In genomic region chr11:31368252-31368964, GRCm38 (mm10) we compare ENCODE assay signal across 8 mouse cellular contexts. TPM values are rescaled to one million over a fixed set of nuclear protein-coding genes. Genes with fewer than 3 reads are reported as not detected.
A peak's percentile ranks its signal among the peaks of the same experiment; 100 is the strongest.
DNase-seq lines count a peak whose midpoint lies in the region; ATAC-seq and TF ChIP-seq lines count a peak whose summit lies in the region.

No protein-coding gene starts in this region.

- no peaks in the 10 kb centered on the region for H3K36me3 ChIP-seq in kidney, embryonic 15.5 days
- no peaks in the 10 kb centered on the region for H3K36me3 ChIP-seq in limb, embryonic 14.5 days (ENCODE audit: control insufficient read depth, insufficient read depth, low read length)
- H3K36me3 ChIP-seq in stomach, embryonic 15.5 days = no peaks in the 10 kb centered on the region

- DNase-seq in kidney, postnatal 4 days = no peak
- peak; percentile 43 for DNase-seq in MN1 (ENCODE audit: low spot score)
- DNase-seq in limb, embryonic 14.5 days (ENCODE audit: low spot score) = no peak
- no peak for DNase-seq in adrenal gland, adult 18-20 months (ENCODE audit: low spot score in 2 of 2)
- DNase-seq in spleen, postnatal 14 days (ENCODE audit: low spot score in 2 of 2) = no peak

- peak overlapping the region; percentile 48 for H3K9ac ChIP-seq in kidney, embryonic 15.5 days
- peak overlapping the region; percentile 47 for H3K9ac ChIP-seq in limb, embryonic 14.5 days (ENCODE audit: low read depth, low read length, severe bottlenecking)
- peak overlapping the region; percentile 71 for H3K9ac ChIP-seq in stomach, embryonic 15.5 days

- H3K4me3 ChIP-seq in kidney, embryonic 15.5 days (replicated peaks) = peak overlapping the region; percentile 54
- H3K4me3 ChIP-seq in embryonic fibroblast, embryonic 13.5 days (ENCODE audit: insufficient read depth, low read length) = peak overlapping the region; percentile 48
- H3K4me3 ChIP-seq in limb, embryonic 14.5 days (replicated peaks; ENCODE audit: low read length) = peak overlapping the region; percentile 57
- H3K4me3 ChIP-seq in stomach, embryonic 15.5 days (replicated peaks) = peak overlapping the region; percentile 57

- H3K4me2 ChIP-seq in kidney, embryonic 15.5 days = peak overlapping the region; percentile 99
- H3K4me2 ChIP-seq in limb, embryonic 14.5 days (replicated peaks; ENCODE audit: low read depth, low read length, severe bottlenecking) = peak overlapping the region; percentile 98
- H3K4me2 ChIP-seq in stomach, embryonic 15.5 days = peak overlapping the region; percentile 96

- TF ChIP-seq CTCF in embryonic fibroblast, embryonic 13.5 days (IDR thresholded peaks at IDR 0.05; ENCODE audit: borderline replicate concordance, insufficient read depth, low read length) = no peak

- ATAC-seq in kidney, embryonic 15.5 days (replicated peaks; ENCODE audit: low FRiP score) = no peak; the same call in 1 of the 2 replicates
- no peak for ATAC-seq in limb, embryonic 14.5 days (ENCODE audit: low FRiP score, low read depth)
- ATAC-seq in stomach, embryonic 15.5 days (ENCODE audit: insufficient read depth, low FRiP score, low read depth) = no peak

- H3K27ac ChIP-seq in kidney, embryonic 15.5 days = no peak overlapping the region
- H3K27ac ChIP-seq in embryonic fibroblast, embryonic 13.5 days (ENCODE audit: insufficient read depth, low read length) = no peak overlapping the region
- no peak overlapping the region for H3K27ac ChIP-seq in limb, embryonic 14.5 days (replicated peaks; ENCODE audit: low read depth, low read length)
- peak overlapping the region; percentile 55; the same call in 1 of the 2 replicates for H3K27ac ChIP-seq in stomach, embryonic 15.5 days

- WGBS in kidney, embryonic 15.5 days = 2% methylated on average over 36 of the region's 36 CpGs
- WGBS in limb, embryonic 14.5 days = under 1% methylated on average over 36 of the region's 36 CpGs
- 3% methylated on average over 36 of the region's 36 CpGs for WGBS in stomach, embryonic 15.5 days

- H3K27me3 ChIP-seq in kidney, embryonic 15.5 days = peaks cover 48% of the 10 kb centered on the region
- H3K27me3 ChIP-seq in limb, embryonic 14.5 days (ENCODE audit: control insufficient read depth, insufficient read depth, low read length) = peaks cover 50% of the 10 kb centered on the region
- H3K27me3 ChIP-seq in stomach, embryonic 15.5 days (replicated peaks) = peaks cover 15% of the 10 kb centered on the region; the same call in 1 of the 2 replicates

- H3K4me1 ChIP-seq in kidney, embryonic 15.5 days = peaks cover 35% of the 10 kb centered on the region
- no peaks in the 10 kb centered on the region for H3K4me1 ChIP-seq in embryonic fibroblast, embryonic 13.5 days (ENCODE audit: control insufficient read depth, insufficient read depth, low read length)
- peaks cover 10% of the 10 kb centered on the region; the same call in 1 of the 2 replicates for H3K4me1 ChIP-seq in limb, embryonic 14.5 days (ENCODE audit: control insufficient read depth, insufficient read depth, low read length)
- peaks cover 18% of the 10 kb centered on the region for H3K4me1 ChIP-seq in stomach, embryonic 15.5 days

- TF ChIP-seq POLR2A in embryonic fibroblast, embryonic 13.5 days (IDR thresholded peaks at IDR 0.05; ENCODE audit: low read depth, low read length) = no peak
- no peak for TF ChIP-seq POLR2A in limb, embryonic 14.5 days (IDR thresholded peaks at IDR 0.05; ENCODE audit: borderline replicate concordance, extremely low read depth, insufficient read depth, insufficient read length)

- H3K9me3 ChIP-seq in kidney, embryonic 15.5 days (replicated peaks) = no peaks in the 10 kb centered on the region
- H3K9me3 ChIP-seq in limb, embryonic 14.5 days (ENCODE audit: control insufficient read depth, low read length) = no peaks in the 10 kb centered on the region
- no peaks in the 10 kb centered on the region for H3K9me3 ChIP-seq in stomach, embryonic 15.5 days

RNA-seq across cellular contexts. Expression of gene Stc2, which starts 1.5 kb away (rescaled TPM):
- polyA plus RNA-seq in kidney, embryonic 15.5 days (2015; fragmentation: Nextera tagmentation; extraction: Ambion mirVana) = 2.2 and 2.8 TPM in 2 replicates
- polyA plus RNA-seq in embryonic fibroblast, embryonic 13.5 days (2011; ENCODE audit: insufficient read length, low read depth, missing spikeins) = 8.0 and 11.7 TPM in 2 replicates
- polyA plus RNA-seq in limb, embryonic 14.5 days (2012; rRNA removed) = 4.1 and 4.6 TPM in 2 replicates
- polyA plus RNA-seq in limb, embryonic 14.5 days (2014; fragmentation: Nextera tagmentation; extraction: Ambion mirVana) = 1.7 and 1.8 TPM in 2 replicates
- 6.2 and 7.9 TPM in 2 replicates for polyA plus RNA-seq in stomach, embryonic 15.5 days (2015; fragmentation: Nextera tagmentation; extraction: Ambion mirVana)
- 1 to 10 TPM; 1.2 TPM for total RNA-seq in adrenal gland, adult 18-20 months (2021)
